Mouse (Mus musculus): ENCODE results near the gene Ppp1r12a.

GRCm38 (mm10) chr10:108333642-108334041 lies 171.6 kb downstream of the Ppp1r12a start:
- TF ChIP-seq CTCF (IDR thresholded peaks at IDR 0.05), result no peak
- no peak for TF ChIP-seq EP300 (IDR thresholded peaks at IDR 0.05)
